Mouse (Mus musculus) G1E (cell line): Measurements from ENCODE around the gene Map7d2.

Source experiments
- CTCF ChIP-seq: IDR thresholded peaks from 2 replicates; pipeline ENCODE4 v1.5.1; 2012; ENCODE audit warnings: low read depth, low read length, inconsistent platforms, mixed read lengths
- GATA1 ChIP-seq: IDR thresholded peaks from 2 replicates; pipeline ENCODE4 v1.6.1; 2012; ENCODE audit warnings: borderline replicate concordance, low read length, inconsistent platforms, mixed read lengths
- GATA2 ChIP-seq: IDR thresholded peaks from 2 replicates; pipeline ENCODE4 v1.6.1; 2012; ENCODE audit warnings: low read depth, low read length, inconsistent platforms, borderline replicate concordance
- POLR2AphosphoS5 ChIP-seq: IDR thresholded peaks from 2 replicates; pipeline ENCODE4 v1.6.1; 2012; ENCODE audit warnings: low read depth, low read length, inconsistent platforms; ENCODE audit not compliant: insufficient replicate concordance

DNA sequence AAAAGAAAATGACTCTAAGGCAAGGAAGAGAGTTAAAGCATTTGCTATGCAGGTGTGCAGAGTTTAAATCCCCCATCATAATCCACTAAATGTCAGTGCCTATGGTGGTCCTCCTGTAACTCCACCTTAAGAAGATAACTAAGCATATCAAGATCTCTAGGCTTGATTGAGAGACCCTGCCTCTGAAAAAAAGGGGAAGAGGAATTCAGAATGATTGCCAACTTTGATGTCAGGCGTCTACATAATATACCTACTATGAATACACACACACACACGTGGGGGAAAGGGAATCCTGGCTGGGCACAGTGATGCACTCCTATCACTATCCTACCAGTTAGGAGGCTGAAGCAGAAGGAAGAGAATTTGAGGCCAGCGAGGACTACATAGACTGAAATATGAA is 23.1 kb upstream of the Map7d2 start:
- TF ChIP-seq CTCF (no peak), POLR2AphosphoS5 (no peak), GATA2 (no peak), GATA1 (no peak)
